Mouse (Mus musculus) spleen, adult 2 months (tissue): Measurements from ENCODE around the gene Gm28038.

ENCODE experiments used
- CTCF ChIP-seq: fragments of 200-500 bp; IDR thresholded peaks from 2 replicates; pipeline ENCODE4 v1.5.1; 2011; ENCODE audit warnings: mild to moderate bottlenecking, inconsistent platforms; ENCODE audit not compliant: insufficient read depth, insufficient read length, insufficient replicate concordance; ENCODE audit errors: extremely low read depth
- POLR2A ChIP-seq: fragments of 200-500 bp; IDR thresholded peaks from 2 replicates; pipeline ENCODE4 v1.6.1; 2011; ENCODE audit warnings: low read depth, low read length, inconsistent platforms

DNA sequence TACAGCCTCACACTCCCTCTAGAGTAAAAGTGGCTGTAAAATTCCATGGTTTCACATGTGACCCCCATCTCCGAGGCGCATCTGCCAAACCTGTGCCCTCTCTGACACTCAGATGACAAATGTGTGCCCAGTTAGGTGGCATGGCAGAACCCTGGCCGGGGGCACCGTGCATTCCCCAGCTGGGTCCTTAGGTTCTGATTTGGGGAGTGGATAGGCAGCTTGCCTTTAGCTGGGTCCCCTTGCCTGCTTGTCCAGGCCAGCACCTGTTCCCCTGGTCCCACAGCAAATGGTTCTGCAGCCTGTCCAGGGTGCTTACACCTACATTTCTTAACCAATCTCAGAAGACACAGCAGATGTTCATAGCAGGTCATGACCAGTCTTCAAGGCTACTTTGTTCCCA, 37.5 kb upstream of the Gm28038 start:
- TF ChIP-seq CTCF: no peak
- no peak for TF ChIP-seq POLR2A
